ENCODE assay signal across 8 mouse cellular contexts in genomic region chr2:148902286-148902685, GRCm38 (mm10). TPM values are rescaled to one million over a fixed set of nuclear protein-coding genes. Genes with fewer than 3 reads are reported as not detected.
DNase-seq lines count a peak whose midpoint lies in the region; ATAC-seq and TF ChIP-seq lines count a peak whose summit lies in the region.

No protein-coding gene starts in this region.

- TF ChIP-seq POLR2A in kidney, adult 2 months (IDR thresholded peaks at IDR 0.05; ENCODE audit: low read depth, low read length), result no peak

- no peaks in the 10 kb centered on the region for H3K36me3 ChIP-seq in embryonic facial prominence, embryonic 11.5 days (replicated peaks; ENCODE audit: control insufficient read depth, insufficient read depth, low read depth, low read length)
- H3K36me3 ChIP-seq in kidney, adult 2 months (ENCODE audit: control insufficient read depth, insufficient read depth, low read length), result no peaks in the 10 kb centered on the region
- no peaks in the 10 kb centered on the region for H3K36me3 ChIP-seq in limb, embryonic 12.5 days
- H3K36me3 ChIP-seq in midbrain, embryonic 15.5 days (replicated peaks), result no peaks in the 10 kb centered on the region

- no peaks in the 10 kb centered on the region for H3K27me3 ChIP-seq in embryonic facial prominence, embryonic 11.5 days (ENCODE audit: control insufficient read depth, insufficient read depth, low read length)
- no peaks in the 10 kb centered on the region for H3K27me3 ChIP-seq in kidney, adult 2 months (replicated peaks; ENCODE audit: control insufficient read depth, insufficient read depth, low read length)
- no peaks in the 10 kb centered on the region for H3K27me3 ChIP-seq in limb, embryonic 12.5 days
- H3K27me3 ChIP-seq in midbrain, embryonic 15.5 days (replicated peaks), result no peaks in the 10 kb centered on the region

- no peaks in the 10 kb centered on the region for H3K4me1 ChIP-seq in embryonic facial prominence, embryonic 11.5 days (ENCODE audit: control insufficient read depth, insufficient read depth, low read length)
- no peaks in the 10 kb centered on the region for H3K4me1 ChIP-seq in kidney, adult 2 months (ENCODE audit: control insufficient read depth, insufficient read depth, low read length)
- no peaks in the 10 kb centered on the region for H3K4me1 ChIP-seq in limb, embryonic 12.5 days (replicated peaks)
- peaks cover 2% of the 10 kb centered on the region; the same call in 1 of the 2 replicates for H3K4me1 ChIP-seq in midbrain, embryonic 15.5 days

- 3% methylated on average over 5 of the region's 5 CpGs for WGBS in embryonic facial prominence, embryonic 11.5 days
- 9% methylated on average over 5 of the region's 5 CpGs for WGBS in kidney, adult 2 months
- WGBS in limb, embryonic 12.5 days, result 9% methylated on average over 5 of the region's 5 CpGs
- WGBS in midbrain, embryonic 15.5 days, result 17% methylated on average over 5 of the region's 5 CpGs

- no peak overlapping the region for H3K27ac ChIP-seq in embryonic facial prominence, embryonic 11.5 days (replicated peaks; ENCODE audit: low read depth, low read length)
- no peak overlapping the region for H3K27ac ChIP-seq in kidney, adult 2 months (ENCODE audit: insufficient read depth, low read depth, low read length)
- H3K27ac ChIP-seq in limb, embryonic 12.5 days, result no peak overlapping the region
- H3K27ac ChIP-seq in midbrain, embryonic 15.5 days, result no peak overlapping the region

- no peak overlapping the region for H3K9ac ChIP-seq in embryonic facial prominence, embryonic 11.5 days (replicated peaks; ENCODE audit: low read length)
- H3K9ac ChIP-seq in limb, embryonic 12.5 days (replicated peaks), result no peak overlapping the region
- H3K9ac ChIP-seq in midbrain, embryonic 15.5 days, result no peak overlapping the region

- no peaks in the 10 kb centered on the region for H3K9me3 ChIP-seq in embryonic facial prominence, embryonic 11.5 days (replicated peaks; ENCODE audit: control insufficient read depth, low read length)
- H3K9me3 ChIP-seq in limb, embryonic 12.5 days, result no peaks in the 10 kb centered on the region
- H3K9me3 ChIP-seq in midbrain, embryonic 15.5 days, result no peaks in the 10 kb centered on the region

- peak; percentile 73 for ATAC-seq in embryonic facial prominence, embryonic 11.5 days (replicated peaks; ENCODE audit: insufficient number of reproducible peaks, low FRiP score, low TSS enrichment, low read depth)
- peak; percentile 80; the same call in 1 of the 2 replicates for ATAC-seq in limb, embryonic 12.5 days (ENCODE audit: insufficient number of reproducible peaks, insufficient read depth, low FRiP score, low TSS enrichment, low read depth)
- ATAC-seq in midbrain, embryonic 15.5 days (replicated peaks), result peak; percentile 70

- no peak overlapping the region for H3K4me2 ChIP-seq in embryonic facial prominence, embryonic 11.5 days (ENCODE audit: low read depth, low read length)
- H3K4me2 ChIP-seq in limb, embryonic 12.5 days, result no peak overlapping the region
- no peak overlapping the region for H3K4me2 ChIP-seq in midbrain, embryonic 15.5 days

- H3K4me3 ChIP-seq in embryonic facial prominence, embryonic 11.5 days (ENCODE audit: low read depth, low read length), result no peak overlapping the region
- H3K4me3 ChIP-seq in kidney, adult 2 months (ENCODE audit: insufficient read depth, low read depth, low read length), result 0 out of 2 replicates have a peak overlapping the region, but pooled peaks have one; percentile 5
- no peak overlapping the region for H3K4me3 ChIP-seq in limb, embryonic 12.5 days (replicated peaks)
- H3K4me3 ChIP-seq in midbrain, embryonic 15.5 days, result no peak overlapping the region

- peak; percentile 66 for TF ChIP-seq CTCF in kidney, adult 2 months (conservative IDR thresholded peaks at IDR 0.05; ENCODE audit: insufficient read depth, insufficient read length, low read depth, low read length)

- DNase-seq in 3T3-L1 (ENCODE audit: low read depth, low spot score), result peak; percentile 85
- peak; percentile 74 for DNase-seq in adrenal gland, postnatal 14 days
- DNase-seq in embryonic facial prominence, embryonic 11.5 days (ENCODE audit: low spot score), result peak; percentile 59
- peak; percentile 67 for DNase-seq in heart, adult 8-10 months (ENCODE audit: low spot score)
- peak; percentile 69 for DNase-seq in kidney, adult 2 months
- peak; percentile 38 for DNase-seq in spleen, adult 12 weeks (ENCODE audit: low spot score)

RNA-seq across cellular contexts. Expression of gene Cst3, which starts 26.8 kb away (rescaled TPM):
- total RNA-seq in adrenal gland, postnatal 14 days (2021), result 867 and 955 TPM in 2 replicates
- polyA plus RNA-seq in embryonic facial prominence, embryonic 11.5 days (2014; fragmentation: Nextera tagmentation; extraction: Ambion mirVana), result 315 and 334 TPM in 2 replicates
- 1,000 to 10,000 TPM in 1 of 4 experiments, 100 to 1,000 TPM in 3; 949 to 1,042 (median 983) TPM for total RNA-seq in heart, adult 8-10 months (2022)
- polyA plus RNA-seq in kidney, adult 2 months (2012; rRNA removed), result 968 and 1,101 TPM in 2 replicates
- polyA plus RNA-seq in limb, embryonic 12.5 days (2016; fragmentation: Nextera tagmentation; extraction: Ambion mirVana), result 287 and 288 TPM in 2 replicates
- 514 and 563 TPM in 2 replicates for polyA plus RNA-seq in midbrain, embryonic 15.5 days (2015; fragmentation: Nextera tagmentation; extraction: Ambion mirVana)

RNA-seq across cellular contexts. Expression of gene 9230104L09Rik, which starts 37.4 kb away (rescaled TPM):
- 0.93 and 2.4 TPM in 2 replicates for total RNA-seq in adrenal gland, postnatal 14 days (2021)
- polyA plus RNA-seq in embryonic facial prominence, embryonic 11.5 days (2014; fragmentation: Nextera tagmentation; extraction: Ambion mirVana), result not detected in 2 replicates
- 1 to 10 TPM in 2 of 4 experiments, under 1 TPM in 2; 0.63 to 1.4 (median 0.89) TPM for total RNA-seq in heart, adult 8-10 months (2022)
- polyA plus RNA-seq in kidney, adult 2 months (2012; rRNA removed), result not detected in 2 replicates
- not detected in 2 replicates for polyA plus RNA-seq in limb, embryonic 12.5 days (2016; fragmentation: Nextera tagmentation; extraction: Ambion mirVana)
- polyA plus RNA-seq in midbrain, embryonic 15.5 days (2015; fragmentation: Nextera tagmentation; extraction: Ambion mirVana), result not detected in 2 replicates
